Mouse (Mus musculus) A20 (cell line): ENCODE data around the gene Agrn.

ENCODE experiments used
- DNase-seq: peaks from one replicate; pipeline ENCODE4 v3.0.0-alpha.2; 2011; ENCODE audit warnings: low read depth, low spot score

Agrn gene

GRCm38 (mm10) chr4:156197131-156197828 lies at the start of gene Agrn:
Gene Agrn (minus strand): TSS chr4:156197488.
- DNase-seq: peak; percentile 38

GRCm38 (mm10) chr4:156236651-156237447 lies 39.6 kb upstream of the Agrn start:
- DNase-seq: peak; percentile 48

GRCm38 (mm10) chr4:156235808-156236533 lies 38.7 kb upstream of the Agrn start, which contains the start of gene Noc2l:
Gene Noc2l (plus strand): TSS chr4:156236010.
- DNase-seq: peak; percentile 95

GRCm38 (mm10) chr4:156235360-156235770 lies 38.1 kb upstream of the Agrn start:
- peak; percentile 87 for DNase-seq

- DNase-seq: peak; percentile 86
Observed at GRCm38 (mm10) chr4:156234701-156235213, 37.5 kb upstream of the Agrn start, which contains the start of gene Plekhn1. Gene Plekhn1 (minus strand): TSS chr4:156234857.

GRCm38 (mm10) chr4:156234021-156234501 lies 36.8 kb upstream of the Agrn start:
- peak; percentile 19 for DNase-seq

- DNase-seq: no peak
Observed at GRCm38 (mm10) chr4:156228393-156229024, 31.2 kb upstream of the Agrn start.

- no peak for DNase-seq
Observed at GRCm38 (mm10) chr4:156227752-156228392, 30.6 kb upstream of the Agrn start.

GRCm38 (mm10) chr4:156224276-156224675 lies 27.0 kb upstream of the Agrn start:
- DNase-seq: no peak

GRCm38 (mm10) chr4:156219936-156220335 lies 22.6 kb upstream of the Agrn start:
- no peak for DNase-seq

- DNase-seq: no peak
Observed at GRCm38 (mm10) chr4:156217838-156218237, 20.6 kb upstream of the Agrn start.

GRCm38 (mm10) chr4:156217022-156217669 lies 19.9 kb upstream of the Agrn start:
- DNase-seq: no peak

GRCm38 (mm10) chr4:156216196-156216595 lies 18.9 kb upstream of the Agrn start:
- DNase-seq: no peak

GRCm38 (mm10) chr4:156215649-156216048 lies 18.4 kb upstream of the Agrn start, which contains the start of gene Perm1:
Gene Perm1 (plus strand): TSS chr4:156215868.
- peak; percentile 59 for DNase-seq

GRCm38 (mm10) chr4:156213134-156213533 lies 15.8 kb upstream of the Agrn start:
- DNase-seq: no peak

- DNase-seq: no peak
Observed at GRCm38 (mm10) chr4:156209963-156210635, 12.8 kb upstream of the Agrn start.

- DNase-seq: no peak
Observed at GRCm38 (mm10) chr4:156208872-156209271, 11.6 kb upstream of the Agrn start.

- DNase-seq: peak; percentile 77
Observed at GRCm38 (mm10) chr4:156203413-156204131, 6.3 kb upstream of the Agrn start.

GRCm38 (mm10) chr4:156203001-156203412 lies 5.7 kb upstream of the Agrn start, which contains the start of gene AW011738:
Gene AW011738 (plus strand): TSS chr4:156203304.
- DNase-seq: peak; percentile 87
